ENCODE assay signal across 8 mouse cellular contexts in the genomic region with DNA sequence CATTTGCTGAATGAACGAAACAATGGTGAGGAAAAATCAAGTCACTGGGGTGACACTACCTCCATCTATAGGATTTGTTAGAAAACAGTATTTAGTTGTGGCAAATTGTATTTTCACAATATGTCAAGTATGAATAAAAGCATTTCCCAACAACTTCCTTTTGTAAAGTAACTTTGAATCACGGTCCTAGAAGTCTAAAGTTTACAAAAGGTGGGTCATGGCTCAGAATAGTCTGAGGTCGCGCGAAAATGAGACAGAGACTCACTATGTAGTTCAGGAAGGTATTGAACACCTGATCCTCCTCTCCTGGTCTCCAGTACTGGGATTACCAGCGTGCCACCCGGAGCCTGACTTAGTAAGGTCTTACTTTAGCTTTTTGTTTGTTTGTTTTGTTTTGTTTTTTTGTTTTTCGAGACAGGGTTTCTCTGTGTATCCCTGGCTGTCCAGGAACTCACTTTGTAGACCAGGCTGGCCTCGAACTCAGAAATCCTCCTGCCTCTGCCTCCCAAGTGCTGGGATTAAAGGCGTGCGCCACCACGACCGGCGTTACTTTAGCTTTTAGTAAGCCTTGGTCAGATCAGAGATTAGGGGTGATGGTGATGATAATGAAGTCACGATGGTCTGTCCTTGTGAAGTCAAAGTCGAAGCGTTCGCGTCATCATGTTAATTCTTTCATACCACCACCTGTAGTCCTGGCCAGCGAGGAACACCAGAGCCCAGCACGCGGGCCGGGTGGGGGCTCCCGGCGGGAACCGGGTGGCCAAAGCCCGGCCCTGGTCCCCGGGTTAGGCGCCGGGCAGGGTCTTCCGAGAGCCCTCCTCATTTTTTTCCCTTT. TPM values are rescaled to one million over a fixed set of nuclear protein-coding genes. Genes with fewer than 3 reads are reported as not detected.
DNase-seq lines count a peak whose midpoint lies in the region; ATAC-seq and TF ChIP-seq lines count a peak whose summit lies in the region.

A gene (plus strand): TSS at position 689 of the 835 bp plus-strand sequence.

- peaks cover 4% of the 10 kb centered on the region; the same call in 1 of the 2 replicates for H3K4me1 ChIP-seq in lung, adult 2 months (ENCODE audit: control insufficient read depth, insufficient read depth, low read length)
- peaks cover 6% of the 10 kb centered on the region for H3K4me1 ChIP-seq in forebrain, embryonic 13.5 days
- peaks cover 41% of the 10 kb centered on the region for H3K4me1 ChIP-seq in megakaryocyte, embryonic 14.5 days

- no peak for ATAC-seq in forebrain, embryonic 13.5 days
- ATAC-seq in inflammation-experienced regulatory T-cells, adult 6 months: peak; percentile 26

- no peak for TF ChIP-seq CTCF in lung, adult 2 months (IDR thresholded peaks at IDR 0.05; ENCODE audit: insufficient read depth, low read length)

- peak within 1 kb of the TSS; percentile 63 for H3K4me2 ChIP-seq in forebrain, embryonic 13.5 days

- TF ChIP-seq POLR2A in lung, adult 2 months (IDR thresholded peaks at IDR 0.05; ENCODE audit: borderline replicate concordance, extremely low read depth, low read depth, low read length): no peak

- no peaks in the 10 kb centered on the region for H3K9me3 ChIP-seq in forebrain, embryonic 13.5 days (replicated peaks)
- no peaks in the 10 kb centered on the region for H3K9me3 ChIP-seq in megakaryocyte, embryonic 14.5 days

- WGBS in lung, adult 2 months: 21% methylated on average over 31 of the region's 31 CpGs
- WGBS in forebrain, embryonic 13.5 days: 32% methylated on average over 31 of the region's 31 CpGs

- H3K36me3 ChIP-seq in forebrain, embryonic 13.5 days (ENCODE audit: poor library complexity, severe bottlenecking): no peaks in the 10 kb centered on the region
- H3K36me3 ChIP-seq in megakaryocyte, embryonic 14.5 days (replicated peaks; ENCODE audit: low read length): peaks cover 2% of the 10 kb centered on the region

- H3K4me3 ChIP-seq in lung, adult 2 months (replicated peaks; ENCODE audit: extremely low read depth, low read depth, low read length): peak within 1 kb of the TSS; percentile 72
- H3K4me3 ChIP-seq in forebrain, embryonic 13.5 days: peak within 1 kb of the TSS; percentile 62
- peak within 1 kb of the TSS; percentile 98 for H3K4me3 ChIP-seq in megakaryocyte, embryonic 14.5 days (replicated peaks)

- H3K9ac ChIP-seq in forebrain, embryonic 13.5 days: peak within 1 kb of the TSS; percentile 84

- H3K27me3 ChIP-seq in forebrain, embryonic 13.5 days: no peaks in the 10 kb centered on the region
- no peaks in the 10 kb centered on the region for H3K27me3 ChIP-seq in megakaryocyte, embryonic 14.5 days (replicated peaks)

- H3K27ac ChIP-seq in forebrain, embryonic 13.5 days: peak within 1 kb of the TSS; percentile 95

- DNase-seq in lung, adult 2 months: no peak
- DNase-seq in lung, adult 18-20 months: no peak
- DNase-seq in adrenal gland, postnatal 10 days: no peak
- no peak for DNase-seq in right cerebral cortex, postnatal 10 days (ENCODE audit: low spot score in 2 of 2)
- no peak for DNase-seq in ovary, postnatal 36 days (ENCODE audit: low spot score)

RNA-seq across cellular contexts. Expression of the gene that starts here (rescaled TPM):
- 15.4 and 24.5 TPM in 2 replicates for polyA plus RNA-seq in lung, adult 2 months (2012; rRNA removed)
- total RNA-seq in adrenal gland, postnatal 10 days (2021): 100 to 1,000 TPM in 1 of 2 experiments, 10 to 100 TPM in 1; 92.3 to 110 TPM
- polyA plus RNA-seq in forebrain, embryonic 13.5 days (2015; fragmentation: Nextera tagmentation; extraction: Ambion mirVana): 6.8 and 8.3 TPM in 2 replicates
- polyA plus RNA-seq in inflammation-experienced regulatory T-cells, adult 6 months (2017; shearing (Covaris generic)): 10 to 100 TPM; 21.2 to 26.6 (median 26.2) TPM
- 0.28 and 1.6 TPM in 2 replicates for polyA plus RNA-seq in megakaryocyte, embryonic 14.5 days (2012; ENCODE audit: insufficient read depth, low replicate concordance)
